Mouse (Mus musculus) left cerebral cortex, adult 2 months (tissue): ENCODE results near the gene Golph3. TPM values are rescaled to one million over a fixed set of nuclear protein-coding genes. Genes with fewer than 3 reads are reported as not detected.

Source experiments
- DNase-seq, 2 experiments: peaks; one replicate each; pipeline ENCODE4 v3.0.0; 2021 to 2022; ENCODE audit warnings: low spot score in 2 of 2, mixed read lengths in 1 of 2; ENCODE audit errors: extremely low spot score in 1 of 2
- H3K27ac ChIP-seq: fragments of 200-600 bp; 2 replicates; pipeline ENCODE4 v1.8.1; 2022
- H3K4me3 ChIP-seq: fragments of 200-600 bp; 2 replicates; pipeline ENCODE4 v1.8.1; 2022
- CTCF ChIP-seq: fragments of 200-600 bp; IDR thresholded peaks from 2 replicates; pipeline ENCODE4 v1.8.1; 2022; ENCODE audit warnings: antibody characterized with exemption, mild to moderate bottlenecking, moderate library complexity
- intact Hi-C: fragments of 180-260 bp; cut with DNase I; formaldehyde crosslinking; loops from one replicate; pipeline ENCODE4 v1.15.1; 2025
- total RNA-seq, 2 experiments: library from RNA; stranded (reverse); gene quantifications; 2 replicates each; pipeline ENCODE4 v1.2.3; 2021

Golph3 gene
- total RNA-seq, 2 experiments from 2014 or later, result 103 to 108 TPM

- intact Hi-C loops, result loop anchor here (5.0 to 10.0 kb wide), 4 partner anchors 115 to 917 kb away; partner anchors contain the start of genes Mtmr12 and Pdzd2
- Histone ChIP-seq H3K27ac (peak within 1 kb of the TSS; percentile 99), H3K4me3 (peak within 1 kb of the TSS; percentile 100)
- no peak for TF ChIP-seq CTCF
- peak in 1 of 2 experiments; percentile 38 for DNase-seq
Measured at GRCm38 (mm10) chr15:12321788-12322621, 755 bp downstream of the Golph3 start, which contains the start of gene 1810049J17Rik. Gene 1810049J17Rik (minus strand): TSS chr15:12321899.

GRCm38 (mm10) chr15:12322676-12323402 is 1.6 kb downstream of the Golph3 start:
- intact Hi-C loops, result loop anchor here (5.0 to 10.0 kb wide), 4 partner anchors 116 to 918 kb away; partner anchors contain the start of genes Mtmr12 and Pdzd2
- TF ChIP-seq CTCF, result no peak
- Histone ChIP-seq H3K4me3 (peak overlapping the region; percentile 100), H3K27ac (no peak overlapping the region)
- no peak for DNase-seq

GRCm38 (mm10) chr15:12324326-12324725 is 3.1 kb downstream of the Golph3 start:
- DNase-seq, result no peak
- no peak overlapping the region for H3K4me3 ChIP-seq
- intact Hi-C loops, result loop anchor here (5.0 to 10.0 kb wide), 4 partner anchors 117 to 920 kb away; partner anchors contain the start of genes Mtmr12 and Pdzd2
- TF ChIP-seq CTCF, result no peak
- H3K27ac ChIP-seq, result no peak overlapping the region

- DNase-seq, result no peak
- no peak overlapping the region for H3K4me3 ChIP-seq
- intact Hi-C loops, result no loop called here
- no peak for TF ChIP-seq CTCF
- H3K27ac ChIP-seq, result no peak overlapping the region
Measured at GRCm38 (mm10) chr15:12330389-12330788, 9.1 kb downstream of the Golph3 start.

- TF ChIP-seq CTCF, result no peak
- Histone ChIP-seq H3K4me3 (no peak overlapping the region), H3K27ac (no peak overlapping the region)
- intact Hi-C loops, result no loop called here
- DNase-seq, result no peak
Measured at GRCm38 (mm10) chr15:12330892-12331291, 9.6 kb downstream of the Golph3 start.

GRCm38 (mm10) chr15:12331300-12331699 is 10.1 kb downstream of the Golph3 start:
- Histone ChIP-seq H3K27ac (no peak overlapping the region), H3K4me3 (no peak overlapping the region)
- intact Hi-C loops, result no loop called here
- no peak for TF ChIP-seq CTCF
- DNase-seq, result no peak

GRCm38 (mm10) chr15:12334381-12334780 is 13.1 kb downstream of the Golph3 start:
- intact Hi-C loops, result no loop called here
- DNase-seq, result no peak
- Histone ChIP-seq H3K4me3 (no peak overlapping the region), H3K27ac (no peak overlapping the region)
- no peak for TF ChIP-seq CTCF

GRCm38 (mm10) chr15:12337030-12337778 is 16.0 kb downstream of the Golph3 start:
- DNase-seq, result no peak
- TF ChIP-seq CTCF, result no peak
- intact Hi-C loops, result no loop called here
- H3K4me3 ChIP-seq, result no peak overlapping the region
- H3K27ac ChIP-seq, result no peak overlapping the region

- Histone ChIP-seq H3K27ac (no peak overlapping the region), H3K4me3 (no peak overlapping the region)
- intact Hi-C loops, result no loop called here
- TF ChIP-seq CTCF, result no peak
- DNase-seq, result no peak
Measured at GRCm38 (mm10) chr15:12337779-12338137, 16.5 kb downstream of the Golph3 start.

GRCm38 (mm10) chr15:12340536-12341400 is 19.5 kb downstream of the Golph3 start:
- intact Hi-C loops, result no loop called here
- DNase-seq, result no peak
- Histone ChIP-seq H3K4me3 (no peak overlapping the region), H3K27ac (no peak overlapping the region)
- TF ChIP-seq CTCF, result no peak

GRCm38 (mm10) chr15:12341401-12341758 is 20.1 kb downstream of the Golph3 start:
- intact Hi-C loops, result no loop called here
- Histone ChIP-seq H3K27ac (no peak overlapping the region), H3K4me3 (no peak overlapping the region)
- no peak for TF ChIP-seq CTCF
- no peak for DNase-seq
